Mouse (Mus musculus): ENCODE measurements around the gene Dnm1.

The Dnm1 gene

DNA sequence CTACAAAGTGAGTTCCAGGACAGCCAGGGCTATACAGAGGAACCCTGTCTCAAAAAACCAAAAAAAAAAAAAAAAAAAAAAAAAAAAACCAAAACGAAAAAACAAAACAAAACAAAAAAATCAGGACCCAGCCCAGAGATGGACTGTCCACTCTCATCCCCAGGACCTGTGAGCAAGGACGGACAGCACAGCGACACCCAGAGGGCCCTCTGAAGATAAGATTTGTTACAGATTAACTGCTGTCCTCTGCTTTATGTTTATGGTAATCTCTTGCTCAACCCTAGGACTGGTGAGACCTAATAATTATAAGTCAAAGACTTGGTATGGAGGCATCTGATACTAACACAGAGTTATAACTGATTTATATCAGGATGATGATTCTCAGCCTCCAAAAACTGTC lies 77.3 kb downstream of the Dnm1 start:
- no peak for DNase-seq (ENCODE audit: low spot score in 2 of 2)

DNA sequence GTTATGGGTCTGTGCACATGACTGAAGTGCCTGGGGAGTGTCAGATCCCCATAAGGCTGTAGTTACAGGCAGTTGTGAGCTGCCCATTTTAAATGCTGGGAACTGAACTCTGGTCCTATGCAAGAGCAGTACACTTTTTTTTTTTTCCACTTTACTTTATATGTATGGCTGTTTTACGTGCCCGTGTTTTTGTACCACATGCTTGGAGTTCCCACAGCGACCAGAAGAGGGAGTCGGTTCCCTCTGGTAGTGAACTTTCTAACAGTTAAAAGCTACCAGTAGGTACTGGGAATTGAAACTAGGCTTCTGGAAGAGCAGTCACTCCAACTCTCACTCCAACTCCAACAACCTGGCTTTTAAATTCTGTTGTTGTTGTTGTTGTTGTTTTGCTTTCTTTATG lies 92.5 kb downstream of the Dnm1 start:
- DNase-seq (ENCODE audit: low spot score in 2 of 2): no peak

DNA sequence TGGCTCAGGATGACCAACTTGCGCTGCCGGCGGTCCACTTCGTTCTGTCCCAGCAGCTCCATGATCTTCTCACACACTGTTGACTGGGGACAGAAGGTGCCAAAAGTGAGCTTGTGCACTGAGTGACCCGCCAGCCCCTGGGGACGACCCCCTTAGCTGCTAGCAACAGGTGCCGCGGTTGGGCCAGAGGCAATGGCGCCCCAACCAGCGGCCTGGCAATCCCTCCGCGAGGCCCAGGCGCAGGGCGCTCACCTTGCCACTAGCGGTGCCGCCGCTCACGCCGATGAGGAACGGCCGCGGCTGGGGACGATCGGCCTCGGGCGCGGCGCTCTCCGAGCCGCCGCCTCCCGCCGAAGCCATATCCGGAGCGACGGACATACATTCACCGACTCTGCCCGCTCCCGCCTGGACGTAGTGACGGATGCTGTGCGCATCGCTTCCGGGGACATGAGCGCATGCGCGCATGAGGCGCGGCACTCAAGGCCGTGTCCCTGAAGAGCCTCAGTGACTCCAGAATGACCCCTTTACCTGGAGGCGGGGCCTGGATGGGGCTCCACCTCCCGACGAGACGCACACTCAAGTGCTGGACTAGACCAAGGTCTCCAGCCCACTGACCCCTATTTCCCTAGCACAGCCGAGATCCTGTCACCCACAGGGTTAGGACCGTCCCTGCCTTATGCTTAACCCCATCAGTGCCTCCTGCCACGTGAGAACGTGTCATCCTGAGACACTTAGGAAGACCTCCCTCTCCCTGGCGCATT lies 93.3 kb downstream of the Dnm1 start, which contains the start of gene Uck1:
Gene Uck1, minus strand, starts transcription at position 503 of the 761 bp plus-strand sequence.
- peak; percentile 71 to 75 for DNase-seq (ENCODE audit: low spot score in 2 of 2)

DNA sequence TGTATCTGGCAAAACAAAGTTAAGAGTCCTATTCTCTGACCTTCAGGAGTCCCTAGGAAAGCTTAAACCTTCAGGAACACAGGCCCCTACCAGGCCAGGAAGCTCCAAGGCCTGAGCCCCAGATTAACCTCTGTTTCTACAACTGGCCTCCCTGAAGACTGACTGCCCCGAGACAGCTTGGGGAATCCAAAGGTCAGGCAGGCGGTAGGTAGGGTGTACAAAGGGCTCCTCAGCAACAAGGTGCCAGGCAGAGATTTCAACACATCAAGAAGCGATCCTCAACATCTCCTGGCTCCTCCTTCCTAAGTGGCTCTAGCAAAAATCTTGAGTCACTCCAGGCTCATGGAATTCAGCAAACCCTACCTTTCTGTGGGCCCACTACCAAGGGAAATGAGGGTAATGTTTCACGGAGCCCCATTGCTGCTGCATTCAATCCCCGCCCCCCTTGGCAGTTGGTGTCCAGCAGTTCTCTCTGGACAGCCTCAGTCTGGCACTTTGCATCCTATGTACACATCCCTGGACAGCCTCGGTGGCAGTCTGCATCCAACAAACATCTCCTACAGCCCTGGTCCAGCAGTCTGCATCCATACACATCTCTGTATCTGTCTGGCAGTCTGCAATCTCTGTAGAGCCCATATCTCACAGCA lies 94.1 kb downstream of the Dnm1 start:
- no peak for DNase-seq (ENCODE audit: low spot score in 2 of 2)

Data from frontal cortex, postnatal 25 days (tissue).